Mouse (Mus musculus): ENCODE measurements around the gene Tdrd9. TPM values are rescaled to one million over a fixed set of nuclear protein-coding genes. Genes with fewer than 3 reads are reported as not detected.
"Not testable (repeated sequence)": the region's sequence is repeated elsewhere in the genome, so short reads cannot be mapped to it uniquely, and the experiment has no call there.

Tdrd9 gene
- polyA plus RNA-seq, 1 experiment from 2014 or later, result 0.17 TPM

- H3K27me3 ChIP-seq (ENCODE audit: control insufficient read depth, insufficient read depth, low read length), result no peaks in the 10 kb centered on the region
- H3K9ac ChIP-seq (replicated peaks; ENCODE audit: low read depth, low read length), result no peak overlapping the region
- no peaks in the 10 kb centered on the region for H3K4me1 ChIP-seq (ENCODE audit: control insufficient read depth, insufficient read depth, low read length)
- no peaks in the 10 kb centered on the region for H3K36me3 ChIP-seq (ENCODE audit: control insufficient read depth, insufficient read depth, low read length)
- no peak overlapping the region for H3K4me2 ChIP-seq (ENCODE audit: low read depth, low read length)
- ATAC-seq (ENCODE audit: low read depth), result no peak
- H3K9me3 ChIP-seq (ENCODE audit: control insufficient read depth, low read length), result no peaks in the 10 kb centered on the region
- no peak overlapping the region for H3K27ac ChIP-seq (ENCODE audit: low read depth, low read length)
- H3K4me3 ChIP-seq (ENCODE audit: low read depth, low read length), result no peak overlapping the region
- 82% methylated on average over 10 of the region's 10 CpGs for WGBS
Observed at GRCm38 (mm10) chr12:112033409-112033975, 62.1 kb downstream of the Tdrd9 start.

- not testable (repeated sequence) for H3K4me1 ChIP-seq (ENCODE audit: control insufficient read depth, insufficient read depth, low read length); ATAC-seq (ENCODE audit: low read depth); H3K4me2 ChIP-seq (ENCODE audit: low read depth, low read length); H3K4me3 ChIP-seq (ENCODE audit: low read depth, low read length); H3K27me3 ChIP-seq (ENCODE audit: control insufficient read depth, insufficient read depth, low read length); H3K9ac ChIP-seq (replicated peaks; ENCODE audit: low read depth, low read length); H3K27ac ChIP-seq (ENCODE audit: low read depth, low read length); H3K9me3 ChIP-seq (ENCODE audit: control insufficient read depth, low read length); H3K36me3 ChIP-seq (ENCODE audit: control insufficient read depth, insufficient read depth, low read length)
- 75% methylated on average over 6 of the region's 6 CpGs for WGBS
Observed at GRCm38 (mm10) chr12:112035341-112036100, 64.2 kb downstream of the Tdrd9 start.

GRCm38 (mm10) chr12:112038441-112038840 lies 67.1 kb downstream of the Tdrd9 start:
- Histone ChIP-seq H3K4me3 (ENCODE audit: low read depth, low read length) (no peak overlapping the region), H3K27me3 (ENCODE audit: control insufficient read depth, insufficient read depth, low read length) (no peaks in the 10 kb centered on the region), H3K9ac (replicated peaks; ENCODE audit: low read depth, low read length) (no peak overlapping the region), H3K4me2 (ENCODE audit: low read depth, low read length) (no peak overlapping the region), H3K9me3 (ENCODE audit: control insufficient read depth, low read length) (no peaks in the 10 kb centered on the region), H3K4me1 (ENCODE audit: control insufficient read depth, insufficient read depth, low read length) (no peaks in the 10 kb centered on the region), H3K36me3 (ENCODE audit: control insufficient read depth, insufficient read depth, low read length) (no peaks in the 10 kb centered on the region), H3K27ac (ENCODE audit: low read depth, low read length) (no peak overlapping the region)
- WGBS, result over 99% methylated on average over 10 of the region's 10 CpGs
- ATAC-seq (ENCODE audit: low read depth), result no peak

GRCm38 (mm10) chr12:112039169-112039568 lies 67.8 kb downstream of the Tdrd9 start:
- Histone ChIP-seq H3K36me3 (ENCODE audit: control insufficient read depth, insufficient read depth, low read length) (no peaks in the 10 kb centered on the region), H3K4me1 (ENCODE audit: control insufficient read depth, insufficient read depth, low read length) (no peaks in the 10 kb centered on the region), H3K9ac (replicated peaks; ENCODE audit: low read depth, low read length) (no peak overlapping the region), H3K4me3 (ENCODE audit: low read depth, low read length) (no peak overlapping the region), H3K9me3 (ENCODE audit: control insufficient read depth, low read length) (no peaks in the 10 kb centered on the region), H3K27ac (ENCODE audit: low read depth, low read length) (no peak overlapping the region), H3K27me3 (ENCODE audit: control insufficient read depth, insufficient read depth, low read length) (no peaks in the 10 kb centered on the region), H3K4me2 (ENCODE audit: low read depth, low read length) (no peak overlapping the region)
- no peak for ATAC-seq (ENCODE audit: low read depth)
- WGBS, result 90% methylated on average over 10 of the region's 10 CpGs

GRCm38 (mm10) chr12:112042681-112043080 lies 71.3 kb downstream of the Tdrd9 start:
- H3K9me3 ChIP-seq (ENCODE audit: control insufficient read depth, low read length), result no peaks in the 10 kb centered on the region
- no peak overlapping the region for H3K27ac ChIP-seq (ENCODE audit: low read depth, low read length)
- 92% methylated on average over 14 of the region's 14 CpGs for WGBS
- ATAC-seq (ENCODE audit: low read depth), result no peak
- no peaks in the 10 kb centered on the region for H3K4me1 ChIP-seq (ENCODE audit: control insufficient read depth, insufficient read depth, low read length)
- no peaks in the 10 kb centered on the region for H3K36me3 ChIP-seq (ENCODE audit: control insufficient read depth, insufficient read depth, low read length)
- no peak overlapping the region for H3K4me3 ChIP-seq (ENCODE audit: low read depth, low read length)
- H3K4me2 ChIP-seq (ENCODE audit: low read depth, low read length), result no peak overlapping the region
- no peak overlapping the region for H3K9ac ChIP-seq (replicated peaks; ENCODE audit: low read depth, low read length)
- H3K27me3 ChIP-seq (ENCODE audit: control insufficient read depth, insufficient read depth, low read length), result no peaks in the 10 kb centered on the region

- H3K4me3 ChIP-seq (ENCODE audit: low read depth, low read length), result no peak overlapping the region
- H3K4me2 ChIP-seq (ENCODE audit: low read depth, low read length), result no peak overlapping the region
- H3K9me3 ChIP-seq (ENCODE audit: control insufficient read depth, low read length), result no peaks in the 10 kb centered on the region
- peak; percentile 44; the same call in 1 of the 2 replicates for ATAC-seq (ENCODE audit: low read depth)
- H3K4me1 ChIP-seq (ENCODE audit: control insufficient read depth, insufficient read depth, low read length), result no peaks in the 10 kb centered on the region
- H3K9ac ChIP-seq (replicated peaks; ENCODE audit: low read depth, low read length), result no peak overlapping the region
- no peaks in the 10 kb centered on the region for H3K36me3 ChIP-seq (ENCODE audit: control insufficient read depth, insufficient read depth, low read length)
- 13% methylated on average over 6 of the region's 6 CpGs for WGBS
- no peak overlapping the region for H3K27ac ChIP-seq (ENCODE audit: low read depth, low read length)
- H3K27me3 ChIP-seq (ENCODE audit: control insufficient read depth, insufficient read depth, low read length), result no peaks in the 10 kb centered on the region
Observed at GRCm38 (mm10) chr12:112077651-112078050, 106.3 kb downstream of the Tdrd9 start.

GRCm38 (mm10) chr12:112079911-112080310 lies 108.6 kb downstream of the Tdrd9 start:
- no peak for ATAC-seq (ENCODE audit: low read depth)
- Histone ChIP-seq H3K4me1 (ENCODE audit: control insufficient read depth, insufficient read depth, low read length) (no peaks in the 10 kb centered on the region), H3K9me3 (ENCODE audit: control insufficient read depth, low read length) (no peaks in the 10 kb centered on the region), H3K4me3 (ENCODE audit: low read depth, low read length) (no peak overlapping the region), H3K4me2 (ENCODE audit: low read depth, low read length) (no peak overlapping the region), H3K9ac (replicated peaks; ENCODE audit: low read depth, low read length) (no peak overlapping the region), H3K36me3 (ENCODE audit: control insufficient read depth, insufficient read depth, low read length) (no peaks in the 10 kb centered on the region), H3K27ac (ENCODE audit: low read depth, low read length) (no peak overlapping the region), H3K27me3 (ENCODE audit: control insufficient read depth, insufficient read depth, low read length) (no peaks in the 10 kb centered on the region)
- WGBS, result 79% methylated on average over 8 of the region's 8 CpGs

- Histone ChIP-seq H3K36me3 (ENCODE audit: control insufficient read depth, insufficient read depth, low read length) (no peaks in the 10 kb centered on the region), H3K27ac (ENCODE audit: low read depth, low read length) (no peak overlapping the region), H3K4me1 (ENCODE audit: control insufficient read depth, insufficient read depth, low read length) (no peaks in the 10 kb centered on the region), H3K4me2 (ENCODE audit: low read depth, low read length) (no peak overlapping the region), H3K4me3 (ENCODE audit: low read depth, low read length) (no peak overlapping the region), H3K9me3 (ENCODE audit: control insufficient read depth, low read length) (no peaks in the 10 kb centered on the region), H3K9ac (replicated peaks; ENCODE audit: low read depth, low read length) (no peak overlapping the region), H3K27me3 (ENCODE audit: control insufficient read depth, insufficient read depth, low read length) (no peaks in the 10 kb centered on the region)
- no peak for ATAC-seq (ENCODE audit: low read depth)
- WGBS, result 94% methylated on average over 4 of the region's 4 CpGs
Observed at GRCm38 (mm10) chr12:112080911-112081310, 109.6 kb downstream of the Tdrd9 start.

GRCm38 (mm10) chr12:112082241-112082640 lies 110.9 kb downstream of the Tdrd9 start:
- Histone ChIP-seq H3K9me3 (ENCODE audit: control insufficient read depth, low read length) (no peaks in the 10 kb centered on the region), H3K4me1 (ENCODE audit: control insufficient read depth, insufficient read depth, low read length) (no peaks in the 10 kb centered on the region), H3K27ac (ENCODE audit: low read depth, low read length) (no peak overlapping the region), H3K27me3 (ENCODE audit: control insufficient read depth, insufficient read depth, low read length) (no peaks in the 10 kb centered on the region), H3K9ac (replicated peaks; ENCODE audit: low read depth, low read length) (no peak overlapping the region), H3K4me2 (ENCODE audit: low read depth, low read length) (no peak overlapping the region), H3K36me3 (ENCODE audit: control insufficient read depth, insufficient read depth, low read length) (no peaks in the 10 kb centered on the region), H3K4me3 (ENCODE audit: low read depth, low read length) (no peak overlapping the region)
- WGBS, result 58% methylated on average over 1 of the region's 1 CpGs
- no peak for ATAC-seq (ENCODE audit: low read depth)
